In the genomic region with DNA sequence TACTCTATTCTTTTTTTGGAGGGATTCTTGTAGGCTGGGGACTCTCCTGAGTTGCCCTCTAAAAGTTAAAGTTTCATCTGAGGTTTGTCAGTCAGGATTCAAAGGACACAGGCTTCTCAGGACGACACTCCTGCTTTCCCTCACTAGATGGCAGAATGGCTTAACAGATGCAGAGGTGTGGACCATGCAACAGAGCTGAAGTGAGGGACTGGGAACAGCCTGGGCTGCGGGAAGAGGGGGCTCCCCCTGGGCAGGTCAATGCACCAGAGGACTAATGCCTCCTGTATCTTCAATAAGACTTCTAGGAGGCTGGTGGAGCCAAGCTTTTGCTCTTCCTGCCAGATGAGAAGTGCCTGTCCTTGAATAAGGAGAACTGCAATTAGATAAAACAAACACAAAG, we compare ENCODE assay signal across 9 mouse cellular contexts.
DNase-seq lines count a peak whose midpoint lies in the region; ATAC-seq and TF ChIP-seq lines count a peak whose summit lies in the region.
"Had no signal": no experiment of that assay in that cellular context is flagged by ENCODE, and none has a peak within 500 bp of the region (broad histone marks: within the 10 kb centered on the region; RNA-seq: fewer than 3 reads in every experiment).

No protein-coding gene starts in this region.

- no peak overlapping the region for H3K4me2 ChIP-seq in hindbrain, embryonic 16.5 days (ENCODE audit: low read length)
- H3K4me2 ChIP-seq in intestine, embryonic 15.5 days (replicated peaks): no peak overlapping the region

- TF ChIP-seq CTCF in gastrocnemius, adult 2 months (IDR thresholded peaks at IDR 0.05): peak; percentile 51

- H3K4me1 ChIP-seq in hindbrain, embryonic 16.5 days (ENCODE audit: control insufficient read depth, insufficient read depth, low read depth, low read length): peaks cover 2% of the 10 kb centered on the region; the same call in 1 of the 2 replicates
- H3K4me1 ChIP-seq in intestine, embryonic 15.5 days (replicated peaks): no peaks in the 10 kb centered on the region

- no peak overlapping the region for H3K4me3 ChIP-seq in gastrocnemius, adult 2 months
- H3K4me3 ChIP-seq in hindbrain, embryonic 16.5 days (ENCODE audit: low read length): no peak overlapping the region
- no peak overlapping the region for H3K4me3 ChIP-seq in intestine, embryonic 15.5 days (replicated peaks)

- no peaks in the 10 kb centered on the region for H3K9me3 ChIP-seq in hindbrain, embryonic 16.5 days (ENCODE audit: control insufficient read depth, low read length)
- no peaks in the 10 kb centered on the region for H3K9me3 ChIP-seq in intestine, embryonic 15.5 days
- H3K9me3 ChIP-seq: G1E had no signal

- intact Hi-C loops in gastrocnemius, adult 2 months (cut with DNase I): no loop called here

- no peak overlapping the region for H3K9ac ChIP-seq in hindbrain, embryonic 16.5 days (ENCODE audit: low read depth, low read length)
- no peak overlapping the region for H3K9ac ChIP-seq in intestine, embryonic 15.5 days

- H3K36me3 ChIP-seq in hindbrain, embryonic 16.5 days (ENCODE audit: control insufficient read depth, insufficient read depth, low read length): no peaks in the 10 kb centered on the region
- no peaks in the 10 kb centered on the region for H3K36me3 ChIP-seq in intestine, embryonic 15.5 days
- H3K36me3 ChIP-seq: G1E had no signal

- ATAC-seq in hindbrain, embryonic 16.5 days: peak; percentile 89
- no peak for ATAC-seq in erythroblast, adult 5-6 weeks (replicated peaks; ENCODE audit: low FRiP score, poor library complexity, severe bottlenecking)
- no peak for ATAC-seq in intestine, embryonic 15.5 days

- H3K27ac ChIP-seq in gastrocnemius, adult 2 months: no peak overlapping the region
- no peak overlapping the region for H3K27ac ChIP-seq in hindbrain, embryonic 16.5 days (ENCODE audit: low read depth, low read length)
- H3K27ac ChIP-seq in intestine, embryonic 15.5 days: no peak overlapping the region

- DNase-seq in gastrocnemius, adult 2 months: no peak
- DNase-seq in gastrocnemius, postnatal 4 days (ENCODE audit: low spot score in 2 of 2): no peak
- DNase-seq in right cerebral cortex, postnatal 10 days (ENCODE audit: low spot score in 2 of 2): peak; percentile 42 to 51
- DNase-seq in right cerebral cortex, postnatal 25 days: no peak
- DNase-seq in ovary, postnatal 36 days (ENCODE audit: low spot score): peak; percentile 14

- WGBS in hindbrain, embryonic 16.5 days: 2% methylated on average over 2 of the region's 2 CpGs
- WGBS in intestine, embryonic 15.5 days: 2% methylated on average over 2 of the region's 2 CpGs

- no peaks in the 10 kb centered on the region for H3K27me3 ChIP-seq in hindbrain, embryonic 16.5 days (replicated peaks; ENCODE audit: control insufficient read depth, insufficient read depth, low read length)
- no peaks in the 10 kb centered on the region for H3K27me3 ChIP-seq in intestine, embryonic 15.5 days (replicated peaks)

Comparison
In these comparisons a context has a peak if more than half of its experiments do, and no peak if none do; other contexts are left out.
1. DNase-seq: peak in right cerebral cortex, postnatal 10 days (2 of 2) and ovary, postnatal 36 days (single experiment); none in gastrocnemius, adult 2 months (single experiment), gastrocnemius, postnatal 4 days (0 of 2) and right cerebral cortex, postnatal 25 days (single experiment).